Mouse (Mus musculus) E14TG2a.4 (cell line): ENCODE results near the gene Chn1.

Experiments
- CTCF ChIP-seq: conservative IDR thresholded peaks from 2 replicates; pipeline ENCODE4 v1.5.1; 2014; ENCODE audit warnings: low read length
- POU5F1 ChIP-seq: IDR thresholded peaks from 2 replicates; pipeline ENCODE4 v1.6.1; 2014; ENCODE audit warnings: low read length, borderline replicate concordance

DNA sequence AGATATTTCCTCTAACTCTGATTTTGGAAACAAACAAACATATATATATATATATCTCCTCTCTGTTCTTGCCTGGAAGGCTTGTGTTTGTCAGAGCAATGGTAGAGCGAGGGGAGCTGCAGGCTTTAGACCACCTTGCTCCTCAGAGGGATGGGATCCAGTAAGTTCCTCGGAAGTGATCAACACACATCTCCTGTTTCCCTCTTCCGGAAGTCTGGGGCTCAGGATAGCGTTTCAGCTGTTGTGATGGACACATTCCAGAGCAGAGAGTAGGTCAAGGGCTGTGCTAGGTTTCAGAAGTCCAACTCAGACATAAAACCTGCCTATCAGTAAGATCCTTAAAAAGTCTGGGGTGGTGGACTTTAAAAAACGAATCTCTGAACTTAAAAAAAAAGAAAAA, 196.0 kb downstream of the Chn1 start:
- no peak for TF ChIP-seq CTCF
- no peak for TF ChIP-seq POU5F1
